Mouse (Mus musculus): Measurements from ENCODE around the gene Slc25a23.

DNA sequence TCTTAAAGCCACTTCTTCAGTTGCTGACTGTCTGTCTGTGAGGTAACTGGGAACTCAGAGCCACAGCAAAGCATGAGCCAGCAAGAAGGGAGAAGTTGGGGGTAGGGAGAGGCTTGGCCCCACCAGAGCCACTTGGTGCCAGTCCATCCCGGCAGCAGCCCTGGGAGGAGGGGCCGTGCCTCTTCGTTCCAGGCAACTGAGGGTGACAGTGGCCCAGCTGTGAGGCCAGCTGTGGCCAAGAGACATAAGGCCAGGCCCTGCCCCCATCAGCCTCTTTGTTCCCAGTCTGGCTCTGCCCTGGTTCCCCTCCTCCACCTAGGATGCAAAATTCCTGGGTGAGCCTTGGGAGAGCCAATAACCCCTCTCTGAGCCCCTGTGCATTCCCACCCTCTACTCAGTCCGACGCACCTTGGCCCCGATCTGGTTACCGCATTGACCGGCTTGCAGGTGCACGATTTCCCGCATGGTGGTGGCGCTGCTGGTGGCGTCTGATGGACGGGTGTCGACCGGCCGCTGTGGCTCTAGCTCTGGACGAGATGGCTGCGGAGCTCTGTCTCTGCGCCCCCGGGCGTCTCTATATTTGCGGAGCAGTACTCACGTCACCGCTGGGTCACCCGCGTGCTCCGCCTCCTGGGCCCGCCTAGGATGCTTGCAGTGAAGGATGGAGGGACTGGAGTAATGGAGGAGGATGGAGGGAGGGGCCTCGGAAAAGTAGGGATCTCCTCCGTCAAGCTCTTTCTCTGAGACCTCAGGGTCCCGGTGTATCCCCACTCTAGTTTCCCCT is 27.6 kb upstream of the Slc25a23 start, which contains the start of gene Tubb4a:
- no peak for TF ChIP-seq CTCF (IDR thresholded peaks at IDR 0.05; ENCODE audit: control insufficient read depth, insufficient read depth, insufficient replicate concordance, low read depth, low read length)
- no peak for TF ChIP-seq POLR2A (IDR thresholded peaks at IDR 0.05; ENCODE audit: control insufficient read depth, low read depth, low read length)
